Mouse (Mus musculus): Measurements from ENCODE around the gene Mael. TPM values are rescaled to one million over a fixed set of nuclear protein-coding genes. Genes with fewer than 3 reads are reported as not detected.

Mael gene
- polyA plus RNA-seq, 1 experiment from 2014 or later: not detected

GRCm38 (mm10) chr1:166278786-166279185, 40.2 kb upstream of the Mael start:
- H3K4me1 ChIP-seq (replicated peaks; ENCODE audit: control insufficient read depth, insufficient read depth, low read length): peaks cover 51% of the 10 kb centered on the region
- no peak overlapping the region for H3K4me3 ChIP-seq (replicated peaks; ENCODE audit: low read length)
- no peak for ATAC-seq
- H3K27ac ChIP-seq (ENCODE audit: low read length): no peak overlapping the region
- H3K4me2 ChIP-seq (ENCODE audit: low read length): no peak overlapping the region
- 12% methylated on average over 2 of the region's 2 CpGs for whole genome bisulfite sequencing
- H3K9me3 ChIP-seq (ENCODE audit: control insufficient read depth, low read length): no peaks in the 10 kb centered on the region
- no peaks in the 10 kb centered on the region for H3K27me3 ChIP-seq (replicated peaks; ENCODE audit: control insufficient read depth, insufficient read depth, low read length)
- H3K9ac ChIP-seq (replicated peaks; ENCODE audit: low read depth, low read length): no peak overlapping the region
- no peaks in the 10 kb centered on the region for H3K36me3 ChIP-seq (ENCODE audit: control insufficient read depth, insufficient read depth)

GRCm38 (mm10) chr1:166268218-166268617, 29.7 kb upstream of the Mael start:
- no peaks in the 10 kb centered on the region for H3K27me3 ChIP-seq (replicated peaks; ENCODE audit: control insufficient read depth, insufficient read depth, low read length)
- no peaks in the 10 kb centered on the region for H3K9me3 ChIP-seq (ENCODE audit: control insufficient read depth, low read length)
- H3K4me2 ChIP-seq (ENCODE audit: low read length): no peak overlapping the region
- no peak overlapping the region for H3K27ac ChIP-seq (ENCODE audit: low read length)
- H3K36me3 ChIP-seq (ENCODE audit: control insufficient read depth, insufficient read depth): no peaks in the 10 kb centered on the region
- H3K9ac ChIP-seq (replicated peaks; ENCODE audit: low read depth, low read length): no peak overlapping the region
- no peak for ATAC-seq
- H3K4me1 ChIP-seq (replicated peaks; ENCODE audit: control insufficient read depth, insufficient read depth, low read length): no peaks in the 10 kb centered on the region
- H3K4me3 ChIP-seq (replicated peaks; ENCODE audit: low read length): no peak overlapping the region
- WGBS: 95% methylated on average over 5 of the region's 5 CpGs

- Histone ChIP-seq H3K4me3 (replicated peaks; ENCODE audit: low read length) (no peak overlapping the region), H3K27me3 (replicated peaks; ENCODE audit: control insufficient read depth, insufficient read depth, low read length) (no peaks in the 10 kb centered on the region), H3K36me3 (ENCODE audit: control insufficient read depth, insufficient read depth) (no peaks in the 10 kb centered on the region), H3K4me1 (replicated peaks; ENCODE audit: control insufficient read depth, insufficient read depth, low read length) (no peaks in the 10 kb centered on the region), H3K9me3 (ENCODE audit: control insufficient read depth, low read length) (no peaks in the 10 kb centered on the region), H3K27ac (ENCODE audit: low read length) (no peak overlapping the region), H3K4me2 (ENCODE audit: low read length) (no peak overlapping the region), H3K9ac (replicated peaks; ENCODE audit: low read depth, low read length) (no peak overlapping the region)
- 94% methylated on average over 9 of the region's 9 CpGs for WGBS
- no peak for ATAC-seq
These were observed 28.4 kb upstream of the Mael start for GRCm38 (mm10) chr1:166266918-166267317.

- H3K4me3 ChIP-seq (replicated peaks; ENCODE audit: low read length): no peak overlapping the region
- H3K4me2 ChIP-seq (ENCODE audit: low read length): no peak overlapping the region
- WGBS: 77% methylated on average over 7 of the region's 7 CpGs
- H3K27ac ChIP-seq (ENCODE audit: low read length): no peak overlapping the region
- no peaks in the 10 kb centered on the region for H3K4me1 ChIP-seq (replicated peaks; ENCODE audit: control insufficient read depth, insufficient read depth, low read length)
- H3K9ac ChIP-seq (replicated peaks; ENCODE audit: low read depth, low read length): no peak overlapping the region
- no peaks in the 10 kb centered on the region for H3K9me3 ChIP-seq (ENCODE audit: control insufficient read depth, low read length)
- no peaks in the 10 kb centered on the region for H3K27me3 ChIP-seq (replicated peaks; ENCODE audit: control insufficient read depth, insufficient read depth, low read length)
- no peak for ATAC-seq
- H3K36me3 ChIP-seq (ENCODE audit: control insufficient read depth, insufficient read depth): no peaks in the 10 kb centered on the region
These were observed 27.6 kb upstream of the Mael start for GRCm38 (mm10) chr1:166266001-166266705.

GRCm38 (mm10) chr1:166259526-166259925, 21.0 kb upstream of the Mael start:
- Histone ChIP-seq H3K4me3 (replicated peaks; ENCODE audit: low read length) (no peak overlapping the region), H3K27ac (ENCODE audit: low read length) (0 out of 2 replicates have a peak overlapping the region, but pooled peaks have one; percentile 16), H3K9ac (replicated peaks; ENCODE audit: low read depth, low read length) (no peak overlapping the region), H3K9me3 (ENCODE audit: control insufficient read depth, low read length) (no peaks in the 10 kb centered on the region), H3K36me3 (ENCODE audit: control insufficient read depth, insufficient read depth) (no peaks in the 10 kb centered on the region), H3K27me3 (replicated peaks; ENCODE audit: control insufficient read depth, insufficient read depth, low read length) (no peaks in the 10 kb centered on the region), H3K4me1 (replicated peaks; ENCODE audit: control insufficient read depth, insufficient read depth, low read length) (peaks cover 14% of the 10 kb centered on the region), H3K4me2 (ENCODE audit: low read length) (no peak overlapping the region)
- WGBS: 59% methylated on average over 6 of the region's 6 CpGs
- ATAC-seq: no peak

GRCm38 (mm10) chr1:166256898-166257297, 18.4 kb upstream of the Mael start:
- Histone ChIP-seq H3K27ac (ENCODE audit: low read length) (no peak overlapping the region), H3K9me3 (ENCODE audit: control insufficient read depth, low read length) (no peaks in the 10 kb centered on the region), H3K9ac (replicated peaks; ENCODE audit: low read depth, low read length) (peak overlapping the region; percentile 30; the same call in 1 of the 2 replicates), H3K4me1 (replicated peaks; ENCODE audit: control insufficient read depth, insufficient read depth, low read length) (peaks cover 17% of the 10 kb centered on the region), H3K36me3 (ENCODE audit: control insufficient read depth, insufficient read depth) (no peaks in the 10 kb centered on the region), H3K4me2 (ENCODE audit: low read length) (peak overlapping the region; percentile 82), H3K27me3 (replicated peaks; ENCODE audit: control insufficient read depth, insufficient read depth, low read length) (no peaks in the 10 kb centered on the region), H3K4me3 (replicated peaks; ENCODE audit: low read length) (peak overlapping the region; percentile 26)
- no peak for ATAC-seq
- 57% methylated on average over 4 of the region's 4 CpGs for WGBS

GRCm38 (mm10) chr1:166256302-166256701, 17.8 kb upstream of the Mael start:
- no peak overlapping the region for H3K27ac ChIP-seq (ENCODE audit: low read length)
- peak; percentile 11; the same call in 1 of the 2 replicates for ATAC-seq
- H3K4me1 ChIP-seq (replicated peaks; ENCODE audit: control insufficient read depth, insufficient read depth, low read length): peaks cover 17% of the 10 kb centered on the region

GRCm38 (mm10) chr1:166255651-166256050, 17.1 kb upstream of the Mael start:
- Histone ChIP-seq H3K36me3 (ENCODE audit: control insufficient read depth, insufficient read depth) (no peaks in the 10 kb centered on the region), H3K9me3 (ENCODE audit: control insufficient read depth, low read length) (no peaks in the 10 kb centered on the region), H3K4me3 (replicated peaks; ENCODE audit: low read length) (peak overlapping the region; percentile 68), H3K9ac (replicated peaks; ENCODE audit: low read depth, low read length) (peak overlapping the region; percentile 18; the same call in 1 of the 2 replicates), H3K4me1 (replicated peaks; ENCODE audit: control insufficient read depth, insufficient read depth, low read length) (peaks cover 17% of the 10 kb centered on the region), H3K27me3 (replicated peaks; ENCODE audit: control insufficient read depth, insufficient read depth, low read length) (no peaks in the 10 kb centered on the region), H3K27ac (ENCODE audit: low read length) (no peak overlapping the region), H3K4me2 (ENCODE audit: low read length) (peak overlapping the region; percentile 82)
- 4% methylated on average over 2 of the region's 2 CpGs for WGBS
- peak; percentile 16; the same call in 1 of the 2 replicates for ATAC-seq

More at GRCm38 (mm10) chr1:166256302-166256701, 17.8 kb upstream of the Mael start:
- H3K36me3 ChIP-seq (ENCODE audit: control insufficient read depth, insufficient read depth): no peaks in the 10 kb centered on the region
- 2% methylated on average over 6 of the region's 6 CpGs for WGBS
- H3K4me2 ChIP-seq (ENCODE audit: low read length): peak overlapping the region; percentile 82
- no peaks in the 10 kb centered on the region for H3K27me3 ChIP-seq (replicated peaks; ENCODE audit: control insufficient read depth, insufficient read depth, low read length)
- peak overlapping the region; percentile 26 for H3K4me3 ChIP-seq (replicated peaks; ENCODE audit: low read length)
- H3K9me3 ChIP-seq (ENCODE audit: control insufficient read depth, low read length): no peaks in the 10 kb centered on the region
- H3K9ac ChIP-seq (replicated peaks; ENCODE audit: low read depth, low read length): peak overlapping the region; percentile 30

GRCm38 (mm10) chr1:166255091-166255490, 16.5 kb upstream of the Mael start:
- Histone ChIP-seq H3K4me2 (ENCODE audit: low read length) (peak overlapping the region; percentile 82), H3K9ac (replicated peaks; ENCODE audit: low read depth, low read length) (peak overlapping the region; percentile 78), H3K9me3 (ENCODE audit: control insufficient read depth, low read length) (no peaks in the 10 kb centered on the region), H3K36me3 (ENCODE audit: control insufficient read depth, insufficient read depth) (no peaks in the 10 kb centered on the region), H3K27me3 (replicated peaks; ENCODE audit: control insufficient read depth, insufficient read depth, low read length) (no peaks in the 10 kb centered on the region), H3K4me3 (replicated peaks; ENCODE audit: low read length) (peak overlapping the region; percentile 68), H3K27ac (ENCODE audit: low read length) (no peak overlapping the region), H3K4me1 (replicated peaks; ENCODE audit: control insufficient read depth, insufficient read depth, low read length) (peaks cover 17% of the 10 kb centered on the region)
- 12% methylated on average over 8 of the region's 8 CpGs for WGBS
- ATAC-seq: no peak

All from forebrain, embryonic 16.5 days (tissue).